Mouse (Mus musculus) bone marrow macrophage, adult 2 months (primary cell): ENCODE measurements around the gene Ola1. TPM values are rescaled to one million over a fixed set of nuclear protein-coding genes. Genes with fewer than 3 reads are reported as not detected.

Experiments
- H3K27ac ChIP-seq: 2 replicates; pipeline ENCODE4 v1.5.1; 2012; ENCODE audit warnings: low read depth, low read length; ENCODE audit not compliant: insufficient read depth
- H3K4me1 ChIP-seq: 2 replicates; pipeline ENCODE4 v1.6.1; 2012; ENCODE audit warnings: low read length; ENCODE audit not compliant: control insufficient read depth, insufficient read depth
- H3K4me3 ChIP-seq: 2 replicates; pipeline ENCODE4 v1.5.1; 2012; ENCODE audit warnings: mild to moderate bottlenecking, low read length, moderate library complexity; ENCODE audit not compliant: insufficient read depth
- CTCF ChIP-seq: IDR thresholded peaks from 2 replicates; pipeline ENCODE4 v1.5.1; 2012; ENCODE audit warnings: low read depth, mild to moderate bottlenecking, low read length, moderate library complexity
- POLR2A ChIP-seq: IDR thresholded peaks from 2 replicates; pipeline ENCODE4 v1.6.1; 2012; ENCODE audit warnings: mild to moderate bottlenecking, low read depth, low read length, borderline replicate concordance
- polyA plus RNA-seq: library from polyadenylated mRNA; stranded (reverse); fragments of >200 nt; gene quantifications from 2 replicates; pipeline ENCODE4 v1.2.4, GENCODE M21; 2012; ENCODE audit not compliant: missing spikeins, insufficient read depth, insufficient read length

Gene Ola1
- polyA plus RNA-seq, 1 experiment, result 60.5 TPM

- Histone ChIP-seq H3K4me3 (peak overlapping the region; percentile 35), H3K27ac (peak overlapping the region; percentile 99), H3K4me1 (peaks cover 31% of the 10 kb centered on the region)
- no peak for TF ChIP-seq POLR2A
- no peak for TF ChIP-seq CTCF
Observed at GRCm38 (mm10) chr2:73056090-73056956, 162.4 kb downstream of the Ola1 start.

- no peak overlapping the region for H3K4me3 ChIP-seq
- peak overlapping the region; percentile 99 for H3K27ac ChIP-seq
- no peak for TF ChIP-seq POLR2A
- TF ChIP-seq CTCF, result no peak
- H3K4me1 ChIP-seq, result peaks cover 38% of the 10 kb centered on the region
Observed at GRCm38 (mm10) chr2:73053791-73054490, 164.8 kb downstream of the Ola1 start.

- H3K4me3 ChIP-seq, result no peak overlapping the region
- no peak overlapping the region for H3K27ac ChIP-seq
- TF ChIP-seq POLR2A, result no peak
- no peak for TF ChIP-seq CTCF
- peaks cover 47% of the 10 kb centered on the region for H3K4me1 ChIP-seq
Observed at GRCm38 (mm10) chr2:73050401-73050800, 168.3 kb downstream of the Ola1 start.

- H3K4me1 ChIP-seq, result peaks cover 46% of the 10 kb centered on the region
- no peak for TF ChIP-seq CTCF
- TF ChIP-seq POLR2A, result no peak
- H3K27ac ChIP-seq, result no peak overlapping the region
- H3K4me3 ChIP-seq, result no peak overlapping the region
Observed at GRCm38 (mm10) chr2:73049977-73050376, 168.7 kb downstream of the Ola1 start.

- no peak overlapping the region for H3K4me3 ChIP-seq
- peaks cover 42% of the 10 kb centered on the region for H3K4me1 ChIP-seq
- no peak for TF ChIP-seq POLR2A
- TF ChIP-seq CTCF, result no peak
- peak overlapping the region; percentile 49 for H3K27ac ChIP-seq
Observed at GRCm38 (mm10) chr2:73049001-73049684, 169.6 kb downstream of the Ola1 start.

GRCm38 (mm10) chr2:73047061-73047741 is 171.5 kb downstream of the Ola1 start:
- Histone ChIP-seq H3K4me1 (peaks cover 49% of the 10 kb centered on the region), H3K27ac (peak overlapping the region; percentile 23), H3K4me3 (no peak overlapping the region)
- TF ChIP-seq CTCF (0 out of 2 replicates have a peak, but pooled peaks have one; percentile 2), POLR2A (no peak)

GRCm38 (mm10) chr2:73046576-73046975 is 172.1 kb downstream of the Ola1 start:
- no peak for TF ChIP-seq POLR2A
- TF ChIP-seq CTCF, result no peak
- no peak overlapping the region for H3K4me3 ChIP-seq
- H3K27ac ChIP-seq, result peak overlapping the region; percentile 23
- H3K4me1 ChIP-seq, result peaks cover 52% of the 10 kb centered on the region

GRCm38 (mm10) chr2:73045505-73045904 is 173.2 kb downstream of the Ola1 start:
- H3K27ac ChIP-seq, result no peak overlapping the region
- TF ChIP-seq CTCF, result no peak
- TF ChIP-seq POLR2A, result no peak
- H3K4me3 ChIP-seq, result no peak overlapping the region
- peaks cover 59% of the 10 kb centered on the region for H3K4me1 ChIP-seq

Other genes with a start within 250 kb of the Ola1 start
- 65.5 and 72.8 TPM in 2 replicates for gene Sp3, start 238.5 kb downstream of the Ola1 start, polyA plus RNA-seq
- not detected in 2 replicates for gene Gm11084, start 232.2 kb downstream of the Ola1 start, polyA plus RNA-seq
- not detected in 2 replicates for gene Sp9, start 53.0 kb upstream of the Ola1 start, polyA plus RNA-seq
- gene Scrn3, start 93.7 kb upstream of the Ola1 start, polyA plus RNA-seq, result 15.3 and 18.0 TPM in 2 replicates
- gene Cir1, start 93.8 kb upstream of the Ola1 start, polyA plus RNA-seq, result 24.1 and 25.4 TPM in 2 replicates
- 30.8 TPM in 2 replicates for gene Gpr155, start 167.6 kb upstream of the Ola1 start, polyA plus RNA-seq